ENCODE assay signal across 8 mouse cellular contexts in genomic region chr9:35211573-35212511, GRCm38 (mm10). TPM values are rescaled to one million over a fixed set of nuclear protein-coding genes. Genes with fewer than 3 reads are reported as not detected.
DNase-seq lines count a peak whose midpoint lies in the region; ATAC-seq and TF ChIP-seq lines count a peak whose summit lies in the region.

No protein-coding gene starts in this region.

- peak overlapping the region; percentile 89 for H3K4me2 ChIP-seq in heart, embryonic 14.5 days (ENCODE audit: low read length)
- H3K4me2 ChIP-seq in forebrain, postnatal 0 days (ENCODE audit: low read depth): peak overlapping the region; percentile 72
- peak overlapping the region; percentile 78 for H3K4me2 ChIP-seq in liver, embryonic 12.5 days

- peaks cover 7 to 18% of the 10 kb centered on the region in 2 experiments for H3K4me1 ChIP-seq in heart, embryonic 14.5 days (ENCODE audit: control insufficient read depth in 2 of 2, insufficient read depth in 2 of 2, low read length in 2 of 2)
- peaks cover 6% of the 10 kb centered on the region; the same call in 1 of the 2 replicates for H3K4me1 ChIP-seq in forebrain, postnatal 0 days (ENCODE audit: insufficient read depth)
- peaks cover 23% of the 10 kb centered on the region for H3K4me1 ChIP-seq in liver, embryonic 12.5 days

- H3K27me3 ChIP-seq in heart, embryonic 14.5 days (ENCODE audit: control insufficient read depth, insufficient read depth, low read length): no peaks in the 10 kb centered on the region
- H3K27me3 ChIP-seq in Patski: no peaks in the 10 kb centered on the region
- no peaks in the 10 kb centered on the region for H3K27me3 ChIP-seq in forebrain, postnatal 0 days (ENCODE audit: insufficient read depth, low read length)
- H3K27me3 ChIP-seq in liver, embryonic 12.5 days (replicated peaks): no peaks in the 10 kb centered on the region

- POLR2A ChIA-PET in Patski (lab: Charles Lee): interaction anchor here (3.5 kb wide), 1 partner anchor 11 kb away, joined by 21 read pairs; the partner anchor contains the start of genes Srpr and Tirap

- peak overlapping the region; percentile 95 for H3K9ac ChIP-seq in heart, embryonic 14.5 days (ENCODE audit: low read length)
- H3K9ac ChIP-seq in forebrain, postnatal 0 days: peak overlapping the region; percentile 80
- peak overlapping the region; percentile 86 for H3K9ac ChIP-seq in liver, embryonic 12.5 days

- no peak for TF ChIP-seq CTCF in Patski (IDR thresholded peaks at IDR 0.05)
- no peak for TF ChIP-seq CTCF in forebrain, postnatal 0 days (IDR thresholded peaks at IDR 0.05; ENCODE audit: low read depth)

- peaks cover 73% of the 10 kb centered on the region for H3K36me3 ChIP-seq in heart, embryonic 14.5 days (ENCODE audit: control insufficient read depth, insufficient read depth, low read length)
- peaks cover 42% of the 10 kb centered on the region for H3K36me3 ChIP-seq in forebrain, postnatal 0 days (ENCODE audit: insufficient read depth)
- H3K36me3 ChIP-seq in liver, embryonic 12.5 days: peaks cover 73% of the 10 kb centered on the region

- ATAC-seq in heart, embryonic 14.5 days (ENCODE audit: insufficient number of reproducible peaks, insufficient read depth, low FRiP score, low read depth): no peak
- ATAC-seq in Patski: peak; percentile 24
- no peak for ATAC-seq in forebrain, postnatal 0 days
- no peak for ATAC-seq in liver, embryonic 12.5 days

- WGBS in heart, embryonic 14.5 days: 29% methylated on average over 26 of the region's 26 CpGs
- 35% methylated on average over 26 of the region's 26 CpGs for WGBS in forebrain, postnatal 0 days
- WGBS in liver, embryonic 12.5 days (ENCODE audit: insufficient replicate concordance): 27% methylated on average over 26 of the region's 26 CpGs

- H3K9me3 ChIP-seq in heart, embryonic 14.5 days (ENCODE audit: control insufficient read depth, low read length): no peaks in the 10 kb centered on the region
- H3K9me3 ChIP-seq in forebrain, postnatal 0 days (ENCODE audit: low read length): no peaks in the 10 kb centered on the region
- H3K9me3 ChIP-seq in liver, embryonic 12.5 days (replicated peaks): no peaks in the 10 kb centered on the region; the same call in 1 of the 2 replicates

- no peak for DNase-seq in heart, adult 8-10 months (ENCODE audit: low spot score)
- peak; percentile 2 for DNase-seq in Patski (ENCODE audit: low read depth, low spot score)
- DNase-seq in forebrain, postnatal 0 days: no peak
- no peak for DNase-seq in ovary, postnatal 36 days (ENCODE audit: low spot score)
- DNase-seq in ovary, postnatal 10 days (ENCODE audit: low spot score): no peak
- no peak for DNase-seq in thymus, postnatal 0 days (ENCODE audit: low spot score)

- CTCF ChIA-PET in Patski (lab: Charles Lee): interaction anchor here (2.4 kb wide), 1 partner anchor 12 kb away, joined by 8 read pairs; the partner anchor contains the start of genes Srpr and Tirap

- H3K27ac ChIP-seq in heart, embryonic 14.5 days (replicated peaks in 1 of 2; ENCODE audit: control insufficient read depth in 1 of 2, insufficient read depth in 1 of 2, low read depth in 2 of 2, low read length in 2 of 2): peak overlapping the region; percentile 75 to 77
- peak overlapping the region; percentile 68; the same call in 1 of the 2 replicates for H3K27ac ChIP-seq in forebrain, postnatal 0 days (ENCODE audit: low read depth, low read length)
- H3K27ac ChIP-seq in liver, embryonic 12.5 days: peak overlapping the region; percentile 79

- peak overlapping the region; percentile 94 to 96 for H3K4me3 ChIP-seq in heart, embryonic 14.5 days (ENCODE audit: control insufficient read depth in 1 of 2, insufficient read depth in 1 of 2, low read depth in 1 of 2, low read length in 2 of 2)
- H3K4me3 ChIP-seq in forebrain, postnatal 0 days (ENCODE audit: low read depth, low read length): peak overlapping the region; percentile 77
- H3K4me3 ChIP-seq in liver, embryonic 12.5 days: peak overlapping the region; percentile 90

- in situ Hi-C loops in Patski (cut with MboI; ENCODE audit: low pct_unique_long_range_greater_than_20kb): no loop called here

RNA-seq across cellular contexts. Expression of gene Foxred1, which starts 1.0 kb away (rescaled TPM):
- 58.6 and 60.2 TPM in 2 replicates for polyA plus RNA-seq in heart, embryonic 14.5 days (2014; fragmentation: Nextera tagmentation; extraction: Ambion mirVana)
- 10 to 100 TPM; 74.4 to 89.0 (median 78.8) TPM for total RNA-seq in heart, adult 8-10 months (2022)
- 38.8 TPM for polyA plus RNA-seq in Patski (2021)
- total RNA-seq in forebrain, postnatal 0 days (2014; rRNA removed): 38.1 and 42.3 TPM in 2 replicates
- polyA plus RNA-seq in forebrain, postnatal 0 days (2015; fragmentation: Nextera tagmentation; extraction: Ambion mirVana): 32.0 and 40.8 TPM in 2 replicates
- polyA plus RNA-seq in liver, embryonic 12.5 days (2016; fragmentation: Nextera tagmentation; extraction: Ambion mirVana): 38.3 and 39.6 TPM in 2 replicates
- 28.7 and 35.7 TPM in 2 replicates for polyA plus RNA-seq in thymus, postnatal 0 days (2015; fragmentation: Nextera tagmentation; extraction: Ambion mirVana)

RNA-seq across cellular contexts. Expression of gene Tirap, which starts 11.8 kb away (rescaled TPM):
- polyA plus RNA-seq in heart, embryonic 14.5 days (2014; fragmentation: Nextera tagmentation; extraction: Ambion mirVana): 7.8 and 8.0 TPM in 2 replicates
- 1 to 10 TPM; 5.3 to 7.9 (median 5.9) TPM for total RNA-seq in heart, adult 8-10 months (2022)
- polyA plus RNA-seq in Patski (2021): 11.0 TPM
- total RNA-seq in forebrain, postnatal 0 days (2014; rRNA removed): 1.7 and 2.0 TPM in 2 replicates
- polyA plus RNA-seq in forebrain, postnatal 0 days (2015; fragmentation: Nextera tagmentation; extraction: Ambion mirVana): 1.5 and 2.1 TPM in 2 replicates
- 6.6 TPM in 2 replicates for polyA plus RNA-seq in liver, embryonic 12.5 days (2016; fragmentation: Nextera tagmentation; extraction: Ambion mirVana)
- 2.9 and 3.1 TPM in 2 replicates for polyA plus RNA-seq in thymus, postnatal 0 days (2015; fragmentation: Nextera tagmentation; extraction: Ambion mirVana)

RNA-seq across cellular contexts. Expression of gene Srpr, which starts 11.9 kb away (rescaled TPM):
- polyA plus RNA-seq in heart, embryonic 14.5 days (2014; fragmentation: Nextera tagmentation; extraction: Ambion mirVana): 102 and 109 TPM in 2 replicates
- 10 to 100 TPM; 81.9 to 98.4 (median 89.6) TPM for total RNA-seq in heart, adult 8-10 months (2022)
- 100 TPM for polyA plus RNA-seq in Patski (2021)
- total RNA-seq in forebrain, postnatal 0 days (2014; rRNA removed): 31.0 and 37.6 TPM in 2 replicates
- polyA plus RNA-seq in forebrain, postnatal 0 days (2015; fragmentation: Nextera tagmentation; extraction: Ambion mirVana): 40.1 and 45.7 TPM in 2 replicates
- polyA plus RNA-seq in liver, embryonic 12.5 days (2016; fragmentation: Nextera tagmentation; extraction: Ambion mirVana): 70.8 and 73.3 TPM in 2 replicates
- 93.5 and 101 TPM in 2 replicates for polyA plus RNA-seq in thymus, postnatal 0 days (2015; fragmentation: Nextera tagmentation; extraction: Ambion mirVana)

RNA-seq across cellular contexts. Expression of gene Dcps, which starts 36.0 kb away (rescaled TPM):
- 60.9 and 62.7 TPM in 2 replicates for polyA plus RNA-seq in heart, embryonic 14.5 days (2014; fragmentation: Nextera tagmentation; extraction: Ambion mirVana)
- 10 to 100 TPM; 13.8 to 15.8 (median 14.1) TPM for total RNA-seq in heart, adult 8-10 months (2022)
- 58.1 TPM for polyA plus RNA-seq in Patski (2021)
- 48.5 and 61.6 TPM in 2 replicates for total RNA-seq in forebrain, postnatal 0 days (2014; rRNA removed)
- polyA plus RNA-seq in forebrain, postnatal 0 days (2015; fragmentation: Nextera tagmentation; extraction: Ambion mirVana): 63.5 and 63.6 TPM in 2 replicates
- polyA plus RNA-seq in liver, embryonic 12.5 days (2016; fragmentation: Nextera tagmentation; extraction: Ambion mirVana): 65.9 and 66.0 TPM in 2 replicates
- polyA plus RNA-seq in thymus, postnatal 0 days (2015; fragmentation: Nextera tagmentation; extraction: Ambion mirVana): 64.3 and 69.3 TPM in 2 replicates

RNA-seq across cellular contexts. Expression of gene Fam118b, which starts 55.8 kb away (rescaled TPM):
- 26.1 and 28.3 TPM in 2 replicates for polyA plus RNA-seq in heart, embryonic 14.5 days (2014; fragmentation: Nextera tagmentation; extraction: Ambion mirVana)
- 10 to 100 TPM; 13.6 to 17.4 (median 14.5) TPM for total RNA-seq in heart, adult 8-10 months (2022)
- 30.5 TPM for polyA plus RNA-seq in Patski (2021)
- 34.6 and 41.5 TPM in 2 replicates for total RNA-seq in forebrain, postnatal 0 days (2014; rRNA removed)
- 49.7 and 59.7 TPM in 2 replicates for polyA plus RNA-seq in forebrain, postnatal 0 days (2015; fragmentation: Nextera tagmentation; extraction: Ambion mirVana)
- polyA plus RNA-seq in liver, embryonic 12.5 days (2016; fragmentation: Nextera tagmentation; extraction: Ambion mirVana): 19.4 and 19.5 TPM in 2 replicates
- polyA plus RNA-seq in thymus, postnatal 0 days (2015; fragmentation: Nextera tagmentation; extraction: Ambion mirVana): 33.1 and 35.1 TPM in 2 replicates
